Mouse (Mus musculus): ENCODE results near the gene Aff1.

- TF ChIP-seq CTCF (IDR thresholded peaks at IDR 0.05; ENCODE audit: low read depth) (no peak), EP300 (IDR thresholded peaks at IDR 0.05; ENCODE audit: low read depth) (no peak)
These were observed 136.1 kb downstream of the Aff1 start for GRCm38 (mm10) chr5:103828304-103828703.
